Mouse (Mus musculus): Measurements from ENCODE around the gene Zfp746.

DNA sequence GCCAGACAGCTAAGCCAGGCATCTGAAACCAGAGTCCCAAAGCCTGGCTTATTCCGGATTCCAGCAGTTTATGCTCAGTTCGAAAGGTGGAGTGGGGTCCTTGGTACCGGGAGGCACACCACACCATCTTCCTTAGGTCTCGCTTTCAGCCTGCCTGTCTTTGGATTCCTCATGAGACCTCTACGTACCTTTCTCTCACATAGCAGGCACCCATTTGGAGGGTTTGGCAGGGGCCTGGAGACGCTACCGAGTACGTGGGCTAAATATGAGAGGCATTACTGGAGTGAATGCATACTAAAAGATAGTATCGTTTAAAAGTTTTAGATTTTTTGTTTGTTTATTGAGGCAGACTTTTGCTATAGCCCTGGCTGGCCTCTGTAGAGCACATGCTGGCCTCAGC, 69.6 kb downstream of the Zfp746 start:
- TF ChIP-seq EP300 (IDR thresholded peaks at IDR 0.05; ENCODE audit: insufficient read depth, low read depth, low read length) (no peak), CTCF (IDR thresholded peaks at IDR 0.05) (no peak)

All from heart, adult 2 months (tissue).